Mouse (Mus musculus) neutrophil, adult 65 days (primary cell): Measurements from ENCODE around the gene Cyp4f13. TPM values are rescaled to one million over a fixed set of nuclear protein-coding genes. Genes with fewer than 3 reads are reported as not detected.

ENCODE experiments used
- total RNA-seq: library from RNA; stranded (reverse); gene quantifications from 2 replicates; pipeline ENCODE4 v1.2.4, GENCODE M21; 2023

Gene Cyp4f13
- 63.2 and 86.6 TPM in 2 replicates for total RNA-seq

DNA sequence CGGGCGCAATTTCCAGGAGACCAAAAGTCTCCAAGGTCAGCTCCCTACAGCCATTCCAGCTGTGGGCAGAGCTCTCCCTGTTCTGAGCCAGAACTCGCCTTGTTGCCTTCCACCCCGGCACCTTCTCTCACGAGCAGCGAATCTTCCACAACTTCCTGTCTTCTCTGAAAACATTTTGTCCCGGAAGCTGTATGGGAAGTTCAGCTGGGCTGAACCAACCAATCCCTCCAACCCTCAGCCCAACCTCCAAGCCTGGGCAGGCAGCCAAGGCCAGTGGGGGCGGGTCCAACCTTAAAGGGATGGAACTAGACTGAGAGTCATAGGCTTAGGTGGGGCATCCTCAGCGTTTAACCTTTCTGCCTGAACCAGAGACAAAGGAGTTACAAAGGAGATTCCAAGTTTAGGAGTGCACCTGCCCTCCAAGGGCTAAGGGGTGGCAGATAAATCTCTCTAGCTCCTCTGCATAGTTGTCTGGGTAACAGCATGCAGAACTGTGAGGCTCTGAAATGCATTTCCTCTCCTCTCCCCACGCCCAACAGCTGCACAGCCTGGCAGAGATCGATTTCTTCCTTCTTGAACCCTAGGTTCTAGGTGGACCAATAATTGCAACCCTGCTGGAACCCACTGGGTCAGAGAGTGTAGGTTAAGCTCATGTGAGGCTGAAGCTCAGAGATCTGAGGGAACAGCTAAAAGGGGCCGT, at the start of gene Cyp4f13:
Cyp4f13 (minus strand) TSS at position 188 of the 700 bp plus-strand sequence.

DNA sequence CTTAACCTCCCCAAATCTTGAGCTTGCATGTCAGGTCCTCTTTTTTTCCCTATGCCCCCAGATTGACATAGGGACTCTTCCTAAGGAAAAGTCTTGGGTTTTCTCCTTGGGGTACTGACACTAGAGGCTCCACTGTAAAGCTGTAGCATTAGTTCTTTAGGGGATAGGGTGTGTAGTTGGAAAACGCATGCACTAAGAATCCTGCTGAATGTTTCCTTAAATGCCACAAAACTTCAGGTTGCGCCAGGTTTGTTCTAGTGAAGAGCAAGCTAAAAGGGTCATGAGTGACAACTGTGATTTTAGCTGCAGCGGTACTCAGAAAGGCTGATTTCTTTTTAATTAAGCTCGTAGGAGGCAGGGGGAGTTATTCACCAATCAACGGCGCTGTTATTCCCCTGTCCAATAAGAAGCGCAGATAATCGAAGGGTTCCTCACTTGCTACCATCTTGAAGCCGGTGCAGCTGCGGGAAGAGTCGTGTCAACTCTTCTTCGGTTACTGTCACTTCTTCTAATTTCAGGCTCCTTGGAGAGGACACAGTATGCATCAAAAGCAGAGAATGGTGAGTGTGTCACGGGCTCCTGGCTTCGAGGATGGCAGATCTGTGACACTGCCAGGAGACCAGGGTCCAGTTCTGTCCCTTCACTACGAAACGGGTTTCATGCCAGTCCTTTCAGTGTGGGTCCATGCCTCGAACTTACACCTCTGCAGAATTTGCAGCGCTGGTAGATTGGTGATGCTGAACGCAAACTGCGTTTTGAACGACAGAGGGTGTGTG, 45.7 kb upstream of the Cyp4f13 start, which contains the start of gene Zfp952:
Zfp952 (plus strand) TSS at position 431 of the 776 bp plus-strand sequence.

DNA sequence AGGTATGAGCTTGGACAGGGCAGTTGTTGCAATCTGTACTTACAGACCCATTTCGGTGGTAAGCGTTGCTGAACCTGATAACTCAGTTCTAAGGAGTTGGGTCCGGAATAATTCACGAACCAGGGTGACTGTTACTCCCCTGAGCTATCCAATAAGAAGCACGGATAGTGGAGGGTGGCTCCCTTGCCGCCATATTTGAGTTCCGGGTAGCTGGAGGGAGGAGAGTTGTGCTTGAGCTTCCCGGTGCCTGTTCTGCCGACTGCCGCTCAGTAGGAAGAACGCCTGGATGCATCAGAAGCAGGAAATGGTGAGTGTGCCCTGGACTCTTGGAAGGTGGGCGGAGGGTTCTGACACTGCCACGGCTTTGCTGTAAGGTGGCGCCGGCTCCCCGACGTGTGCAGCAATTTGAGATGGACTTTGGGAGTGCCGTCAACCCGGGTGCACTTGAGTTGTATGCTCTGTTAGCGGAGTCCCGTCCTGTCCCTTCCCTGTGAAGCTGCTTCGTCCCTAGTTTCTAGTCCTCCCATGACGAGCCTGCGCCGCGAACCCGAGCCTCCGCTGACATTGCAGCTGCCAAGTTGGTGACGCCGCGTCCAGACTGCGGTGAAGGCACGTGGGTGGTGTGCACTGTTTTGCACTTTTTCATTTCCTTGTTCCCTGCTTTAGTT, 18.6 kb upstream of the Cyp4f13 start, which contains the start of gene Zfp472:
Zfp472 (plus strand) TSS at position 192 of the 668 bp plus-strand sequence.

DNA sequence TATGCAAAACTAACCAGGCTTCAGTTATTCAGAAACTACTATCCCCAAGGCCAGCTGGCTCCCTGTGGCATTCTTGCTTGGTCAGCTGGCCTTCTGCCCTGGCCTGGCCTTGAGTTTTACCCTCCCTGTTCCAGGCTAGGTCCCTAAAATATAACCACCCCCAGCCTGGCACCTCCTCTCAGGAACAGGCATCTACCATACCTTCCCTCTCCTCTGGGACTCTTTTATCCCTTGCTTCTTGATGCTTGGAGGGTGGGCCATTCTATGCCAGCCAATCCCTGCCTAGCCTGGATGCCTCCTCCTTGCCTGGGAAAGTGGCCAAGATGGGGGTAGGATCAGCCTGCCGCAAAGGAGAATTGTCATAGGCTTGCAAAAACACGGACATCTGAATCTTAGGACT, 30.1 kb downstream of the Cyp4f13 start, which contains the start of gene Cyp4f14:
Cyp4f14 (minus strand) TSS at position 212 of the 400 bp plus-strand sequence.

DNA sequence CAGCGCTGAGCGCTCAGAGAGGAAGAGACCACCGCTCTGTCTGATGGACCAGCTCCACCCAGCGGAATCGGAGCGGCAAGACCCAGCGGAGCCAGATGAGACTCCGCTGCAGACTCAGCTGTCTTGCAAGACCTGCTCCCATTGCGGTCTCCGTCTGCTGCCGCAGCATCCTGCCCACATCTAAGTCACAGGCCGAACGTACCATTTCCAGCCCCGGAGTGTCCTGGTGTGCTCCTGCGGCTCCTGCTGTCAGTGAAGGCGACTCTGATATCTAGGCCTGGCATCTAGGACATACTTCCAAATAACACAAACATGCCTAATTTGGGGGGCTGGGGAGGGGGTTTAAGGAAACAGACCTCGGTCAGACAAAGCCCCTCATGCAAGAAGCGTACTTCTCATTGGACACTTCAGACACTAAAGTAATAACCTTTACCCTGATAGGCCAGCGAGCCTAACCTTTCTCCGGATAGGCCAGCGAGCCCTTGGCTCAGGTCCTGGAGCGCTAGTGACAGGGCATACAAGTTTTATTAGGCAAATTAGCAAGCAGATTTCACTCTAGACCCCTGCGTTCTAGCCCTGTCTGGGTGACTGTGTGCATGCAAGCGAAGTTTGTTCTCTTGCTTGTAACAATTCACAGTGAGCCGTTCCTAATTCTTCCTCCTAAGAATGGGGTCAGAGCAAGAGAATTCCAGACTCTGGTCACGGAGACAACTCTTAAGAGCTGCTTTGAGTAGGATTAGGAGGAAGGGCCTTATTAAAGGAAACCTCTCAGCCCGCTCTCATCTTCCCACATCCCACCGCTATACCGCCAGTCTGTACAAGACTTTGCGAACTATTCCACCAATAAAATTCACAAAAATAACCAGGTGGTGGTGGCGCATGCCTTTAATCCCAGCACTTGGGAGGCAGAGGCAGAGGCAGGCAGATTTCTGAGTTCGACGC, 55.7 kb downstream of the Cyp4f13 start, which contains the start of gene Zfp870:
Zfp870 (minus strand) TSS at position 404 of the 942 bp plus-strand sequence.

Other genes starting within 250 kb of the Cyp4f13 start
- 74.6 and 114 TPM in 2 replicates for gene Zfp871, start 159.1 kb downstream of the Cyp4f13 start, total RNA-seq
- not detected in 2 replicates for gene Zfp811, start 137.5 kb downstream of the Cyp4f13 start, total RNA-seq
- gene Zfp799, start 117.1 kb downstream of the Cyp4f13 start, total RNA-seq = 0.79 and 1.3 TPM in 2 replicates
- gene Zfp870, start 55.8 kb downstream of the Cyp4f13 start, total RNA-seq = 0.34 and 0.73 TPM in 2 replicates
- gene Cyp4f14, start 30.1 kb downstream of the Cyp4f13 start, total RNA-seq = not detected in 2 replicates
- 13.3 and 18.4 TPM in 2 replicates for gene Zfp472, start 18.4 kb upstream of the Cyp4f13 start, total RNA-seq
- 3.8 and 4.6 TPM in 2 replicates for gene Zfp952, start 45.7 kb upstream of the Cyp4f13 start, total RNA-seq
- gene Zfp763, start 86.0 kb upstream of the Cyp4f13 start, total RNA-seq = 0.60 and 0.82 TPM in 2 replicates
- not detected in 2 replicates for gene 4921501E09Rik, start 120.7 kb upstream of the Cyp4f13 start, total RNA-seq
- 0.23 and 0.85 TPM in 2 replicates for gene Zfp563, start 141.9 kb upstream of the Cyp4f13 start, total RNA-seq
- gene Morc2b, start 192.3 kb upstream of the Cyp4f13 start, total RNA-seq = not detected in 2 replicates
- gene Olfr55, start 221.0 kb upstream of the Cyp4f13 start, total RNA-seq = not detected in 2 replicates
- not detected in 2 replicates for gene Olfr239, start 243.9 kb upstream of the Cyp4f13 start, total RNA-seq